Mouse (Mus musculus) hindbrain, postnatal 0 days (tissue): ENCODE results near the gene Frrs1. TPM values are rescaled to one million over a fixed set of nuclear protein-coding genes. Genes with fewer than 3 reads are reported as not detected.

Source experiments
- ATAC-seq: fragments of 200-750 bp; cut with Nextera tagmentation; 2 replicates; pipeline ENCODE4 v1.8.0; 2017; ENCODE audit warnings: mild to moderate bottlenecking, moderate TSS enrichment, moderate library complexity
- DNase-seq: peaks from one replicate; pipeline ENCODE4 v3.0.0-alpha.2; 2015; ENCODE audit warnings: low spot score
- H3K27ac ChIP-seq: fragments of 300-500 bp; sonication (generic); 2 replicates; pipeline ENCODE4 v1.5.1; 2014; ENCODE audit warnings: mild to moderate bottlenecking
- H3K27me3 ChIP-seq: fragments of 300-500 bp; sonication (generic); 2 replicates; pipeline ENCODE4 v1.6.1; 2014; ENCODE audit warnings: low read length, mixed read lengths; ENCODE audit not compliant: insufficient read depth
- H3K36me3 ChIP-seq: fragments of 300-500 bp; sonication (generic); 2 replicates; pipeline ENCODE4 v1.6.1; 2014; ENCODE audit warnings: low read length, mixed read lengths; ENCODE audit not compliant: insufficient read depth
- H3K4me1 ChIP-seq: fragments of 300-500 bp; sonication (generic); 2 replicates; pipeline ENCODE4 v1.6.1; 2014; ENCODE audit warnings: antibody characterized with exemption, low read length, mixed read lengths; ENCODE audit not compliant: insufficient read depth
- H3K4me2 ChIP-seq: fragments of 300-500 bp; sonication (generic); 2 replicates; pipeline ENCODE4 v1.6.1; 2014; ENCODE audit warnings: low read depth, mild to moderate bottlenecking, low read length, moderate library complexity, mixed read lengths
- H3K4me3 ChIP-seq: fragments of 300-500 bp; sonication (generic); 2 replicates; pipeline ENCODE4 v1.5.1; 2014; ENCODE audit warnings: low read length
- H3K9ac ChIP-seq: fragments of 300-500 bp; sonication (generic); replicated peaks from 2 replicates; pipeline ENCODE4 v1.6.1; 2014; ENCODE audit warnings: mild to moderate bottlenecking, low read length, moderate library complexity, mixed read lengths
- H3K9me3 ChIP-seq: fragments of 300-500 bp; sonication (generic); 2 replicates; pipeline ENCODE4 v1.6.1; 2016; ENCODE audit warnings: low read length, mixed read lengths
- CTCF ChIP-seq: IDR thresholded peaks from 2 replicates; pipeline ENCODE4 v1.5.1; 2016; ENCODE audit warnings: antibody characterized with exemption, control low read depth, low read depth
- WGBS: fragments of 180-500 bp; shearing (Covaris S2); extraction: QIAGEN DNeasy Blood & Tissue Kit; methylation state at CpG from one replicate; pipeline ENCODE4 v1.1.7; 2014; 5-methylcytosine and 5-hydroxymethylcytosine counted together
- polyA plus RNA-seq: library from polyadenylated mRNA; unstranded; fragments of >200 nt; fragmentation: Nextera tagmentation; extraction: Ambion mirVana; gene quantifications from 2 replicates; pipeline ENCODE4 v1.2.1, GENCODE M21; 2015
- total RNA-seq: library from RNA; depleted of rRNA; stranded (reverse); fragments of >200 nt; gene quantifications from 2 replicates; pipeline ENCODE4 v1.2.3, GENCODE M21; 2014; rRNA removed

Gene Frrs1
- total and polyA plus RNA-seq, 2 experiments from 2014 or later = 4.1 to 6.0 TPM

DNA sequence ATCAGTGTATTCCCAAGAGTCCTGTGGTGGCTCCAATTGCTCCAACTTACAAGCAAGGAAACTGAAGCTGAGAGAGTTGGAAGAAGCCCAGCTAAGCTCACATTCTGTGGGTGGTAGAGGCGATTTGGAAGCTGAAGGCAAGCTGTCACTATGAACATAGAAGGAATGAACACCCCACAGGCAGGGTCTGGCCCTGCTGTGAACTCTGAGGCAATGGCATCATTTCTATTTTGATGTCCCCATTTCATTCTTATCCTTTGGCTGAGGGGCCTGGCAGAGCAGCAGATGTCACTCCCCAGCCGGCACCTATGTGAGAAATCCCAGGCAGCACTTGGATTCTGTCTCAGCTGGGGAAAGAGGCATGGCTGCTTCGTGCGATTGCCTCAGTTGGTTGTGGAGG, 84.2 kb downstream of the Frrs1 start:
- 58% methylated on average over 4 of the region's 4 CpGs for WGBS
- DNase-seq (no peak), ATAC-seq (no peak)
- no peaks in the 10 kb centered on the region for H3K27me3 ChIP-seq
- no peak overlapping the region for H3K4me3 ChIP-seq
- H3K4me2 ChIP-seq = no peak overlapping the region
- H3K9me3 ChIP-seq = no peaks in the 10 kb centered on the region
- no peak overlapping the region for H3K9ac ChIP-seq
- H3K36me3 ChIP-seq = no peaks in the 10 kb centered on the region
- no peaks in the 10 kb centered on the region for H3K4me1 ChIP-seq
- no peak overlapping the region for H3K27ac ChIP-seq
- TF ChIP-seq CTCF = no peak

DNA sequence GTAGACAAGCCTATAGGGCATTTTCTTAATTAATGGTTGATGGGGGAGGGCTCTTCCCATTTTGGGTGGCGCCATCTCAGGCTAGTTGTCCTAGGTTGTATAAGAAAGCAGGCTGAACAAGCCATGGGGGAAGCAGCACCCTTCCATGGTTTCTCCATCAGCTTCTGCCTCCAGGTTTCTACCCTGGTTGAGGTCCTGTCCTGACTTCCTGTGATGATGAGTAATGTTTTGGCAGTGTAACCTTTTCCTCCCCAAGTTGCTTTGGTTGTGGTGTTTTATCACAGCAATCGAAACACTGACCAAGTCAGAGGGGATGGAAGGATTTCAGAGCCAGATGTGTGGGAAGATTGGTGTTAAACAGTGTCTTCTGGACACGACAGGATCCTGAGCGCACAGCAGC, 87.2 kb downstream of the Frrs1 start:
- DNase-seq = no peak
- no peak for TF ChIP-seq CTCF
- H3K9ac ChIP-seq = no peak overlapping the region
- H3K9me3 ChIP-seq = no peaks in the 10 kb centered on the region
- H3K27ac ChIP-seq = no peak overlapping the region
- H3K36me3 ChIP-seq = no peaks in the 10 kb centered on the region
- no peak overlapping the region for H3K4me3 ChIP-seq
- WGBS = 87% methylated on average over 4 of the region's 4 CpGs
- H3K4me1 ChIP-seq = no peaks in the 10 kb centered on the region
- H3K4me2 ChIP-seq = no peak overlapping the region
- ATAC-seq = no peak
- H3K27me3 ChIP-seq = no peaks in the 10 kb centered on the region

DNA sequence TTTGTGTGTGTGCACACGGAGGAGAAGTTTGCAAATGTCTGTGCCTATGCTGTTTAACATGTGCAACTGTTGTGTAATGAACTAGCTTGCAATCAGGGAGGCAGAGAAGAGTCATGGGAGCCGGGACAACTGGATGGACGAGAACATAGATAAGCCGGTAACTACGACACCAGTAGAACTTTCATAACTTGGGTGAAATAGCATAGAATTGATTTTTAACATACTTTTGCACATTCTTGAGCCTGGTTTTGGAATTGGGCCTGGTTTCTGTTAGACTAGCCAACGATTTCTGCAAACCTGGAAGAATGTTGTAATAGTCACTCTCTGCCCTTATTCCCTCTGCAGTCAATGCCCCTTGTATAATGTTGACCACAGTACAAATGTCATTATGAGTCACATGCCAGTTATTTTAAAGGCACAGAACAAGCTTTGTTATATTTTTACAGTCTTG, 91.4 kb downstream of the Frrs1 start:
- Histone ChIP-seq H3K4me2 (no peak overlapping the region), H3K36me3 (no peaks in the 10 kb centered on the region), H3K27ac (no peak overlapping the region), H3K9ac (no peak overlapping the region), H3K4me1 (no peaks in the 10 kb centered on the region), H3K4me3 (no peak overlapping the region), H3K9me3 (no peaks in the 10 kb centered on the region), H3K27me3 (no peaks in the 10 kb centered on the region)
- DNase-seq (no peak), ATAC-seq (no peak)
- 88% methylated on average over 6 of the region's 6 CpGs for WGBS
- no peak for TF ChIP-seq CTCF

DNA sequence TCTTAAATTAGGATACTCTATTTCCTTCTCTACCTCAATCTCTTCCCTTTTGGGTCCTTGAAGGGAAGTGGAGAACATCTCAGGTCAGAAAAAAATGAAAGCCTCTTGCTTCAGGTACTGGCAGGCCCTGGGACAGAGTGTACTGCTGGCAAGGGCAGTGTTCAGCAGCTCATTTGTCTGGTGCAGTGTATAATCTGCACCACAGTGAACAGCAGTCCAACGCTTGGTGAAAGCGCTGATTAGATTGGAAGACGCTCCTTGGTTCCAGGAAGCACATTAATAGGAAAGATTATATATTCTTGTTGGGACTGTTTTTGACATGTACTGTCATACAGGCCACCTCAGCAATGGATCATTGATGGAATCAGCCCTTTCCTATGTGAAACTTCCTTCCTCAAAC, 92.2 kb downstream of the Frrs1 start:
- no peak overlapping the region for H3K4me3 ChIP-seq
- no peaks in the 10 kb centered on the region for H3K27me3 ChIP-seq
- ATAC-seq = no peak
- H3K4me2 ChIP-seq = no peak overlapping the region
- TF ChIP-seq CTCF = no peak
- no peaks in the 10 kb centered on the region for H3K36me3 ChIP-seq
- DNase-seq = no peak
- H3K9ac ChIP-seq = no peak overlapping the region
- H3K27ac ChIP-seq = no peak overlapping the region
- H3K9me3 ChIP-seq = no peaks in the 10 kb centered on the region
- no peaks in the 10 kb centered on the region for H3K4me1 ChIP-seq
- 90% methylated on average over 3 of the region's 3 CpGs for WGBS

DNA sequence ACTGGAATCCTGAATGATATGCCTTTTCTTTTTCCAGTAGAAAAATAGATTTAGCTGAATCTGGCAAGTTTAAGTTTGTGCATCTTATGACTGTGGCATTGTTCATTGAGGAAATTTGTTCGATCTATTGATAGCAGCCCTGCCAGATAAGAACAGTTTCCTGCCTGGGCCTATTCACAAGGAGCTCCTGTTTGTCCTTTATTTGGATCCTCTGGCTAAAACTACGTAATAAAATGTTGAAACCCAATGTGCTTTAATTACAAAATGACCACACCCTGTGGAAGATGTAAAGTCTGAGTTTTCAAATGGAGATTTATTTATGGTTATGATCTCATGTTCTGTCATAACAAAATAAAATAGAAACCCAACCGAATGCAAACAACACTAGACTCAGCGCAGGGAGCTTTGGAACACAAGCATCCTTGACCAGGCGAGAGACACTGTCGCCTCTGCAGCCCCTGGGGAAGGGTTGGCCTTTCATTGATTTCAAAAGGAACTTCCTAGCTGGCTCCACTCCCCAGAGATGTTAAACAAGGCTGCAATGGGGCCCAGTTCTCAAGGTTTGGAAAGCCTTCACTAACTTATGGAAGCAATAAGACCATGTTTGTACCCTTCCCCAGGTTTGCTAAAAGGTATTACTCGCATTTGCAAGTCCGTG, 93.1 kb downstream of the Frrs1 start:
- no peak overlapping the region for H3K27ac ChIP-seq
- ATAC-seq = no peak
- no peaks in the 10 kb centered on the region for H3K4me1 ChIP-seq
- no peaks in the 10 kb centered on the region for H3K36me3 ChIP-seq
- no peak overlapping the region for H3K4me2 ChIP-seq
- H3K9ac ChIP-seq = no peak overlapping the region
- H3K4me3 ChIP-seq = no peak overlapping the region
- no peak for DNase-seq
- H3K9me3 ChIP-seq = no peaks in the 10 kb centered on the region
- H3K27me3 ChIP-seq = no peaks in the 10 kb centered on the region
- TF ChIP-seq CTCF = no peak
- 87% methylated on average over 8 of the region's 8 CpGs for WGBS

DNA sequence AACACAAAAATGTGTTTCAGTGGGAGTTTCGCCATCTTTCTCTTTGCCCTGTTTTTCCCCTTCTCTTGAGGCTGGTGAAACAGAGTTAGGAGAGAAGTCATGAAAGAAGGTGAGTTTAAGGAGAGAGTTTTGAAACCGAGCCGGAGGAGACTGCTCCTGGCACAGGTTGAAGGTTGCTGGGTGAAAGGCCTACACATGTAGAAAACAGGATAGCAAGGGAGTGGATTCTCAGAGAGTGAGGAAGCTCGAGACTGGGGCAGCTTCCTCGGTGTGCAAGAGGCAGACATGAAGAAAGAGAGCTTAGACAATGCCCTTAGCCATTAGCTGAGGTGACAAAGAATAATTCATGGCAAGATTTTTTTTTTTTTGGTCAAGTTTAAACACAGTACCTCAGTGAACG, 94.1 kb downstream of the Frrs1 start:
- H3K9me3 ChIP-seq = no peaks in the 10 kb centered on the region
- ATAC-seq = no peak
- H3K4me2 ChIP-seq = no peak overlapping the region
- H3K4me1 ChIP-seq = no peaks in the 10 kb centered on the region
- H3K4me3 ChIP-seq = no peak overlapping the region
- no peaks in the 10 kb centered on the region for H3K27me3 ChIP-seq
- no peak overlapping the region for H3K9ac ChIP-seq
- no peaks in the 10 kb centered on the region for H3K36me3 ChIP-seq
- no peak overlapping the region for H3K27ac ChIP-seq
- TF ChIP-seq CTCF = no peak
- 89% methylated on average over 6 of the region's 6 CpGs for WGBS
- no peak for DNase-seq

DNA sequence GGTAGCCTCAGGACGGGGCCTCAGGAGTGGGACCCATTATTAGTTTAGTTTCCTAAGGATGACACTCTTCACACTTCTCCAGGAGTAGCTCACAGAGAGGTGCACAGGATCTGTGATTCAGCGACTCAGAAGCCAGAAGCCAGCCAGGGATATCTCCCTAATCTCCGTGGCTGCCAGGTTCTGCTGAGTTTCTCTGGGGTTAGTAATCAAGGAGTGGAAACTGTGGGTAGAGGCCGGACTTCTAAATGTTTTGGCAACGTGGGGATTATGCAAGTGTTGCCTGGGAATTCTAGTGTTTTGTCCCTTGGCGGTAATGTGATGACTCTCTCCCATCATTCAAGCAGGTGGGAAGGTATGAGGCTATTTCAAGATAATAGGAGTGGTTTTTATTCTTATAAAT, 95.8 kb downstream of the Frrs1 start:
- H3K27ac ChIP-seq = no peak overlapping the region
- H3K9me3 ChIP-seq = no peaks in the 10 kb centered on the region
- H3K4me3 ChIP-seq = no peak overlapping the region
- H3K27me3 ChIP-seq = no peaks in the 10 kb centered on the region
- DNase-seq (no peak), ATAC-seq (no peak)
- H3K4me2 ChIP-seq = no peak overlapping the region
- no peak overlapping the region for H3K9ac ChIP-seq
- H3K4me1 ChIP-seq = no peaks in the 10 kb centered on the region
- no peaks in the 10 kb centered on the region for H3K36me3 ChIP-seq
- no peak for TF ChIP-seq CTCF
- WGBS = 62% methylated on average over 6 of the region's 6 CpGs

Other genes with a start within 250 kb of the Frrs1 start
- gene Trmt13, start 244.9 kb upstream of the Frrs1 start, total RNA-seq = 5.1 and 7.2 TPM in 2 replicates
- 19.6 and 19.9 TPM in 2 replicates for gene Trmt13, start 244.9 kb upstream of the Frrs1 start, polyA plus RNA-seq
- 40.4 and 49.3 TPM in 2 replicates for gene Mfsd14a, start 196.8 kb upstream of the Frrs1 start, total RNA-seq
- gene Mfsd14a, start 196.8 kb upstream of the Frrs1 start, polyA plus RNA-seq = 53.4 and 55.6 TPM in 2 replicates
- gene Gm43191, start 178.2 kb upstream of the Frrs1 start, total RNA-seq = not detected in 2 replicates
- not detected in 2 replicates for gene Gm43191, start 178.2 kb upstream of the Frrs1 start, polyA plus RNA-seq
- gene Slc35a3, start 146.6 kb upstream of the Frrs1 start, total RNA-seq = 15.9 and 20.7 TPM in 2 replicates
- gene Slc35a3, start 146.6 kb upstream of the Frrs1 start, polyA plus RNA-seq = 7.0 and 8.0 TPM in 2 replicates
- gene Agl, start 51.3 kb upstream of the Frrs1 start, total RNA-seq = 14.3 and 16.1 TPM in 2 replicates
- 13.6 and 13.9 TPM in 2 replicates for gene Agl, start 51.3 kb upstream of the Frrs1 start, polyA plus RNA-seq
- gene 4930455H04Rik, start 108.8 kb downstream of the Frrs1 start, total RNA-seq = not detected in 2 replicates
- gene 4930455H04Rik, start 108.8 kb downstream of the Frrs1 start, polyA plus RNA-seq = not detected in 2 replicates
- 2.9 and 4.9 TPM in 2 replicates for gene Palmd, start 109.5 kb downstream of the Frrs1 start, total RNA-seq
- 9.1 and 9.7 TPM in 2 replicates for gene Palmd, start 109.5 kb downstream of the Frrs1 start, polyA plus RNA-seq